Mouse (Mus musculus): ENCODE data around the gene Cldn13. TPM values are rescaled to one million over a fixed set of nuclear protein-coding genes. Genes with fewer than 3 reads are reported as not detected.
"Not testable (repeated sequence)": the region's sequence is repeated elsewhere in the genome, so short reads cannot be mapped to it uniquely, and the experiment has no call there.

The Cldn13 gene
- polyA plus RNA-seq, 2 experiments: 0.33 TPM; not detected in 1

DNA sequence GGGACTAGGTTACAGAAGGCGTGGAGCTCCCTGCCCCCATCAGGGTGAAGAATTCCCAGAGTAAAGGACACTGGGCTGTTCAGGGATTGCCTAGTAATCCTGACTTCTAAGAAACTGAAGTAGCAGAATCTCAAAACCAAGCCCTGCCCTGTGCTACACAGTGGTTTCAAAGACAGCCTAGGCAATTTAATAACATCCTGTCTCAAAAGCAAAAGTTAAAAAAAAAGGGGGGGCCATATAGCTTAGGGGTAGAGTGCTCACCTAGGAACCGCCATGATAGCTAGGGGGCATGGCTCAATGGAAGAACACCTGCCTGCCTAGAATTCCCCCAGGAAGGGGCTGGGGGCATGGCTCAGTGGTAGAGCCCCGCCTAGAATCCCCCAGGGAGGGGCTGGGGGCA is 23.7 kb upstream of the Cldn13 start:
- H3K27me3 ChIP-seq (ENCODE audit: control insufficient read depth, insufficient read depth, low read length): no peaks in the 10 kb centered on the region
- no peak for ATAC-seq (ENCODE audit: low FRiP score, low read depth)
- H3K4me1 ChIP-seq (ENCODE audit: control insufficient read depth, insufficient read depth, low read length): no peaks in the 10 kb centered on the region
- no peak overlapping the region for H3K27ac ChIP-seq (replicated peaks; ENCODE audit: low read depth, low read length)
- no peak for TF ChIP-seq POLR2A (IDR thresholded peaks at IDR 0.05; ENCODE audit: borderline replicate concordance, extremely low read depth, insufficient read depth, insufficient read length)
- H3K4me2 ChIP-seq (replicated peaks; ENCODE audit: low read depth, low read length, severe bottlenecking): no peak overlapping the region
- no peaks in the 10 kb centered on the region for H3K36me3 ChIP-seq (ENCODE audit: control insufficient read depth, insufficient read depth, low read length)
- H3K4me3 ChIP-seq (replicated peaks; ENCODE audit: low read length): no peak overlapping the region
- DNase-seq (ENCODE audit: low spot score): no peak
- no peaks in the 10 kb centered on the region for H3K9me3 ChIP-seq (ENCODE audit: control insufficient read depth, low read length)
- WGBS: 69% methylated on average over 2 of the region's 3 CpGs
- H3K9ac ChIP-seq (ENCODE audit: low read depth, low read length, severe bottlenecking): no peak overlapping the region

DNA sequence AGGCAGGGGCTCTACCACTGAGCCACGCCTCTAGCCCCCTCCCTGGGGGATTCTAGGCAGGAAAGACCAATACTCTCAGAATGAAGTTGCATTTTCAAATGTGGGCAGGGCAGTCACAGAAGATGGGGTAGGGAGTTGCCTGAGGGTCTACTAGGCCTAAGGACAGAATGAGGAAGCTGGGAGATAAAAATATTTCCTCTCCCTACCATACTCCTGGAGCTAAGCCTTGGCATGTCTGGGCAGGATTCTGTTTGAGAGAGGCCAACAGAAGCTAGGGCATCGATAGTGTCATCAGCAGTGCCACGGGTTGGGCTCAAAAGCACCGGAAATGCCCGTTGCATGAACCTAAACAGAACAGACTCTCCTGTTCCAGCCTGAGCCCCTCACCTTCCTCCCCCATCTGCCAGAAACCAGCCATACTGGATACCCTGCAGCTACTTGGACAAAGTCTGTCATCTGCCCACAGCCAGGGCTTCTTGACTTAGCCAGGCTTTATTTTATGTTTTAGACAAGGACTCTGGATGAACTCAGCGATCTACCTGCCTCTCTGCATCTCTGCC is 21.4 kb upstream of the Cldn13 start:
- no peak for ATAC-seq (ENCODE audit: low FRiP score, low read depth)
- WGBS: 82% methylated on average over 6 of the region's 6 CpGs
- no peak overlapping the region for H3K27ac ChIP-seq (replicated peaks; ENCODE audit: low read depth, low read length)

DNA sequence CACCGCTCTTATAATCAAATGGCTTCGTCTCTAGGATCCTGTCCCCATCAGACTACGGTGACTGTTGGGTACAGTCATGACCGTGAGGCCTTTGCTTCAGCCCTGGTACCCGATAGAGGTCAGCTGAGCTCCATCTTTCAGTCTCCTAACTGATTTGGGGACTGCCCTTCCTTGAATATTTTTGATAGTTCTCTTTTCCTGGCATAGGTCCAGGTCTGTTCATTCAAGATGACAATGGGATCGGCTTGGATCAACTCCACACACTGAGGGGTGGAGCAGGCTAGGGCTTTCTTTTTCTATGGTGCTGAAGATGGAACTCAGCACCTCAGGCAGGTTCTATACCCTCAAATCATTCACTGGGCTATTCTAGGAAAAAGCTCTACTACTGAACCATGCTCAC is 20.7 kb upstream of the Cldn13 start:
- Histone ChIP-seq H3K4me1 (ENCODE audit: control insufficient read depth, insufficient read depth, low read length) (no peaks in the 10 kb centered on the region), H3K27ac (replicated peaks; ENCODE audit: low read depth, low read length) (no peak overlapping the region), H3K4me3 (replicated peaks; ENCODE audit: low read length) (no peak overlapping the region), H3K36me3 (ENCODE audit: control insufficient read depth, insufficient read depth, low read length) (no peaks in the 10 kb centered on the region), H3K9ac (ENCODE audit: low read depth, low read length, severe bottlenecking) (no peak overlapping the region), H3K4me2 (replicated peaks; ENCODE audit: low read depth, low read length, severe bottlenecking) (no peak overlapping the region), H3K9me3 (ENCODE audit: control insufficient read depth, low read length) (no peaks in the 10 kb centered on the region), H3K27me3 (ENCODE audit: control insufficient read depth, insufficient read depth, low read length) (no peaks in the 10 kb centered on the region)
- ATAC-seq (ENCODE audit: low FRiP score, low read depth) (no peak), DNase-seq (ENCODE audit: low spot score) (no peak)
- no peak for TF ChIP-seq POLR2A (IDR thresholded peaks at IDR 0.05; ENCODE audit: borderline replicate concordance, extremely low read depth, insufficient read depth, insufficient read length)
- WGBS: 92% methylated on average over 6 of the region's 6 CpGs

More for the DNA sequence above, 21.4 kb upstream of the Cldn13 start:
- Histone ChIP-seq H3K4me3 (replicated peaks; ENCODE audit: low read length) (no peak overlapping the region), H3K27me3 (ENCODE audit: control insufficient read depth, insufficient read depth, low read length) (no peaks in the 10 kb centered on the region), H3K36me3 (ENCODE audit: control insufficient read depth, insufficient read depth, low read length) (no peaks in the 10 kb centered on the region), H3K9ac (ENCODE audit: low read depth, low read length, severe bottlenecking) (no peak overlapping the region), H3K4me2 (replicated peaks; ENCODE audit: low read depth, low read length, severe bottlenecking) (no peak overlapping the region), H3K4me1 (ENCODE audit: control insufficient read depth, insufficient read depth, low read length) (no peaks in the 10 kb centered on the region), H3K9me3 (ENCODE audit: control insufficient read depth, low read length) (no peaks in the 10 kb centered on the region)
- DNase-seq (ENCODE audit: low spot score): no peak
- no peak for TF ChIP-seq POLR2A (IDR thresholded peaks at IDR 0.05; ENCODE audit: borderline replicate concordance, extremely low read depth, insufficient read depth, insufficient read length)

DNA sequence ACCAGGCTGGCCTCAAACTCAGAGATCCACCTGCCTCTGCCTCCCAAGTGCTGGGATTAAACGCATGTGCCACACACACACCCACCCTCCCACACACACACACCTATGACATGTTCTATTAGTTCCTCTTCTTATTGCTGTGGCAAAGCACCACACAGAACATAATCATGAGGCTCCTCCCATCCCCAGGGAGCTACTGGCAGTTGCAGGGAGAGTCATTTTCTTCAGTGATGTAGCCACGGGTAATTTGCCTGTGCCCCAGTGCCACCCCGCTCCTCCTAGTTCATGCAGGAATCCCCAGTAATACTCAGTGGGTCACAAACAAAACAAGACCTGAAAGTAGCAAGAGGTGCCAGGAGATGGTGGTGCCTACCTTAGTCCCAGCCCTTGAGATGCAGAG is 19.3 kb upstream of the Cldn13 start:
- 95% methylated on average over 3 of the region's 3 CpGs for WGBS

DNA sequence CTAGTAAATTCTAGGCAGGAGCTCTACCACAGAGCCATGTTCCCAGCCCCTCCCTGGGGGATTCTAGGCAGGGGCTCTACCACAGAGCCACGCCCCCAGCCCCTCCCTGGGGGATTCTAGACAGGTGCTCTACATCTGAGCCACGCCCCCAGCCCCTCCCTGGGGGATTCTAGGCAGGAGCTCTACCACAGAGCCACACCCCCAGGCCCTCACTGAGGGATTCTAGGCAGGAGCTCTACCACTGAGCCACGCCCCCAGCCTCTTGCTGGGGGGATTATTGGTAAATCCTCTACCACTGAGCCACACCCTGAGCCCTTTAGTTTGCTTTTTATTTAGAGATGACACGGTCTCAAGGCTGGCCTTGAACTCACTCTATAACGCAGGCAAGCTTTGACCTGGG is 18.4 kb upstream of the Cldn13 start:
- WGBS: 91% methylated on average over 4 of the region's 5 CpGs
- H3K4me1 ChIP-seq (ENCODE audit: control insufficient read depth, insufficient read depth, low read length); DNase-seq (ENCODE audit: low spot score); H3K4me3 ChIP-seq (replicated peaks; ENCODE audit: low read length); H3K36me3 ChIP-seq (ENCODE audit: control insufficient read depth, insufficient read depth, low read length); H3K9ac ChIP-seq (ENCODE audit: low read depth, low read length, severe bottlenecking); H3K27me3 ChIP-seq (ENCODE audit: control insufficient read depth, insufficient read depth, low read length); H3K9me3 ChIP-seq (ENCODE audit: control insufficient read depth, low read length); ATAC-seq (ENCODE audit: low FRiP score, low read depth); H3K27ac ChIP-seq (replicated peaks; ENCODE audit: low read depth, low read length); H3K4me2 ChIP-seq (replicated peaks; ENCODE audit: low read depth, low read length, severe bottlenecking): not testable (repeated sequence)

More for the DNA sequence above, 19.3 kb upstream of the Cldn13 start:
- ATAC-seq (ENCODE audit: low FRiP score, low read depth) (no peak), DNase-seq (ENCODE audit: low spot score) (no peak)
- H3K4me1 ChIP-seq (ENCODE audit: control insufficient read depth, insufficient read depth, low read length): no peaks in the 10 kb centered on the region
- no peak for TF ChIP-seq POLR2A (IDR thresholded peaks at IDR 0.05; ENCODE audit: borderline replicate concordance, extremely low read depth, insufficient read depth, insufficient read length)
- no peaks in the 10 kb centered on the region for H3K36me3 ChIP-seq (ENCODE audit: control insufficient read depth, insufficient read depth, low read length)
- H3K4me2 ChIP-seq (replicated peaks; ENCODE audit: low read depth, low read length, severe bottlenecking): no peak overlapping the region
- no peak overlapping the region for H3K9ac ChIP-seq (ENCODE audit: low read depth, low read length, severe bottlenecking)
- no peaks in the 10 kb centered on the region for H3K27me3 ChIP-seq (ENCODE audit: control insufficient read depth, insufficient read depth, low read length)
- H3K4me3 ChIP-seq (replicated peaks; ENCODE audit: low read length): no peak overlapping the region
- H3K9me3 ChIP-seq (ENCODE audit: control insufficient read depth, low read length): no peaks in the 10 kb centered on the region
- no peak overlapping the region for H3K27ac ChIP-seq (replicated peaks; ENCODE audit: low read depth, low read length)

DNA sequence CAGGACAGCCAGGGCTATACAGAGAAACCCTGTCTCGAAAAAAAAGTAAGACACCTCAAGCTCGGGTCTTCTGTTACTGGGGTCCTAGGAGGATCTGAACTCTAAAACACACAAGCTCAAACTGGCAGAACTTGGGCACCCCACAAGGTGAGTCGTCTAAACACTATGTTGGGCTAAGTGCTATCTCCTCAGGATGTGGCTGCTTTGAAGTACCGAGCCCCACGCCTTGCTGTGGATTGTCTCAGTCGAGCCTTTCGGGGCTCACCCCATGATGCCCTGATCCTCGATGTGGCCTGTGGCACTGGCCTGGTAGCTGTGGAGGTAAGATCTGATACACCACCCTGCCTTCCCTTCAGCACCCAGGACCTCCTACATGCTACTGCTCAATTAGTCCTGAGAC is 18.0 kb upstream of the Cldn13 start:
- Histone ChIP-seq H3K4me1 (ENCODE audit: control insufficient read depth, insufficient read depth, low read length) (no peaks in the 10 kb centered on the region), H3K9ac (ENCODE audit: low read depth, low read length, severe bottlenecking) (no peak overlapping the region), H3K27ac (replicated peaks; ENCODE audit: low read depth, low read length) (no peak overlapping the region), H3K4me2 (replicated peaks; ENCODE audit: low read depth, low read length, severe bottlenecking) (no peak overlapping the region), H3K9me3 (ENCODE audit: control insufficient read depth, low read length) (no peaks in the 10 kb centered on the region), H3K27me3 (ENCODE audit: control insufficient read depth, insufficient read depth, low read length) (no peaks in the 10 kb centered on the region), H3K36me3 (ENCODE audit: control insufficient read depth, insufficient read depth, low read length) (no peaks in the 10 kb centered on the region), H3K4me3 (replicated peaks; ENCODE audit: low read length) (no peak overlapping the region)
- ATAC-seq (ENCODE audit: low FRiP score, low read depth) (no peak), DNase-seq (ENCODE audit: low spot score) (no peak)
- TF ChIP-seq POLR2A (IDR thresholded peaks at IDR 0.05; ENCODE audit: borderline replicate concordance, extremely low read depth, insufficient read depth, insufficient read length): no peak
- WGBS: 87% methylated on average over 8 of the region's 8 CpGs
